Mouse (Mus musculus): ENCODE results near the gene Spaca3.

The Spaca3 gene

GRCm38 (mm10) chr11:80868039-80868438 lies 9.9 kb downstream of the Spaca3 start:
- DNase-seq (ENCODE audit: low spot score in 2 of 2), result no peak

- DNase-seq (ENCODE audit: low spot score in 2 of 2), result peak; percentile 26 to 41
Measured at GRCm38 (mm10) chr11:80872509-80873474, 14.6 kb downstream of the Spaca3 start.

GRCm38 (mm10) chr11:80877131-80877651 lies 19.0 kb downstream of the Spaca3 start:
- peak in 1 of 2 experiments; percentile 41 for DNase-seq (ENCODE audit: low spot score in 2 of 2)

- DNase-seq (ENCODE audit: low spot score in 2 of 2), result no peak
Measured at GRCm38 (mm10) chr11:80878026-80878425, 19.9 kb downstream of the Spaca3 start.

- no peak for DNase-seq (ENCODE audit: low spot score in 2 of 2)
Measured at GRCm38 (mm10) chr11:80882229-80882810, 24.2 kb downstream of the Spaca3 start.

GRCm38 (mm10) chr11:80884521-80885231 lies 26.5 kb downstream of the Spaca3 start:
- DNase-seq (ENCODE audit: low spot score in 2 of 2), result no peak

GRCm38 (mm10) chr11:80886365-80886764 lies 28.2 kb downstream of the Spaca3 start:
- DNase-seq (ENCODE audit: low spot score in 2 of 2), result no peak

GRCm38 (mm10) chr11:80887021-80887420 lies 28.9 kb downstream of the Spaca3 start:
- DNase-seq (ENCODE audit: low spot score in 2 of 2), result no peak

GRCm38 (mm10) chr11:80889336-80890063 lies 31.3 kb downstream of the Spaca3 start:
- DNase-seq (ENCODE audit: low spot score in 2 of 2), result no peak

- DNase-seq (ENCODE audit: low spot score in 2 of 2), result no peak
Measured at GRCm38 (mm10) chr11:80895853-80896252, 37.7 kb downstream of the Spaca3 start.

GRCm38 (mm10) chr11:80900555-80900954 lies 42.4 kb downstream of the Spaca3 start:
- no peak for DNase-seq (ENCODE audit: low spot score in 2 of 2)

- DNase-seq (ENCODE audit: low spot score in 2 of 2), result no peak
Measured at GRCm38 (mm10) chr11:80902664-80903063, 44.5 kb downstream of the Spaca3 start.

GRCm38 (mm10) chr11:80903426-80903825 lies 45.3 kb downstream of the Spaca3 start:
- DNase-seq (ENCODE audit: low spot score in 2 of 2), result no peak

GRCm38 (mm10) chr11:80904559-80904958 lies 46.4 kb downstream of the Spaca3 start:
- no peak for DNase-seq (ENCODE audit: low spot score in 2 of 2)

- DNase-seq (ENCODE audit: low spot score in 2 of 2), result peak; percentile 9 to 52
Measured at GRCm38 (mm10) chr11:80906456-80906855, 48.3 kb downstream of the Spaca3 start.

- no peak for DNase-seq (ENCODE audit: low spot score in 2 of 2)
Measured at GRCm38 (mm10) chr11:80907820-80908219, 49.7 kb downstream of the Spaca3 start.

- DNase-seq (ENCODE audit: low spot score in 2 of 2), result no peak
Measured at GRCm38 (mm10) chr11:80912721-80913120, 54.6 kb downstream of the Spaca3 start.

GRCm38 (mm10) chr11:80913408-80914024 lies 55.4 kb downstream of the Spaca3 start:
- DNase-seq (ENCODE audit: low spot score in 2 of 2), result no peak

Data from urinary bladder, postnatal 36 days (tissue).